Mouse (Mus musculus): ENCODE measurements around the gene Met.

The Met gene

GRCm38 (mm10) chr6:17606915-17607314 lies 143.3 kb downstream of the Met start:
- no peak for DNase-seq (ENCODE audit: inconsistent ontology term)

GRCm38 (mm10) chr6:17611352-17612010 lies 147.9 kb downstream of the Met start:
- DNase-seq (ENCODE audit: inconsistent ontology term): no peak

- no peak for DNase-seq (ENCODE audit: inconsistent ontology term)
These were observed 149.1 kb downstream of the Met start for GRCm38 (mm10) chr6:17612652-17613051.

GRCm38 (mm10) chr6:17620823-17621222 lies 157.2 kb downstream of the Met start:
- DNase-seq (ENCODE audit: inconsistent ontology term): no peak

GRCm38 (mm10) chr6:17621436-17621835 lies 157.8 kb downstream of the Met start:
- no peak for DNase-seq (ENCODE audit: inconsistent ontology term)
